Mouse (Mus musculus): ENCODE results near the gene Pik3r2. TPM values are rescaled to one million over a fixed set of nuclear protein-coding genes. Genes with fewer than 3 reads are reported as not detected.

The Pik3r2 gene
- total and polyA plus RNA-seq, 2 experiments from 2014 or later, result 102 to 159 TPM

DNA sequence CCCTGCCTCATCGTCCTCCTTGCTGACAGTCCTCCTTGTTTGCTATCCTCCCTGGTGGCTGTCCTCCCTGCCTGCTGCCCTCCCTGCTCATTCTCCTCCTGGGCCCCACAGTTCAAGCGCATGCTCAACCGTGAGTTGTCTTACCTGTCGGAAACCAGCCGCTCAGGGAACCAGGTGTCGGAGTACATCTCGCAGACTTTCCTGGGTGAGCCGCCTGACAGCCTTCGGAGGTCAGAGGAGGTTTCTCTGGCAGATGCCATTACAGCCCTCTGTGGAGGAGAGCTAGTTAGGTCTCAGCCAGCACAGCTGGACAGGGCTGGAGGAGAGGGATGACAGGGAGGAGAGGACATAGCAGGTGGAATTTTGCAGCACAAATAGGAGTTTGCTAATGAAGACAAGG, 29.8 kb downstream of the Pik3r2 start:
- no peak for TF ChIP-seq CTCF (IDR thresholded peaks at IDR 0.05)
- 82% methylated on average over 9 of the region's 9 CpGs for WGBS
- Histone ChIP-seq H3K9ac (replicated peaks; ENCODE audit: low read length, poor library complexity, severe bottlenecking) (no peak overlapping the region), H3K27me3 (ENCODE audit: insufficient read depth, low read length) (peaks cover 45% of the 10 kb centered on the region), H3K4me3 (ENCODE audit: low read depth, low read length) (no peak overlapping the region), H3K4me1 (ENCODE audit: insufficient read depth, low read length) (peaks cover 4% of the 10 kb centered on the region; the same call in 1 of the 2 replicates), H3K9me3 (ENCODE audit: low read length) (no peaks in the 10 kb centered on the region), H3K4me2 (ENCODE audit: low read depth, low read length, poor library complexity, severe bottlenecking) (no peak overlapping the region), H3K27ac (ENCODE audit: low read depth, low read length) (no peak overlapping the region), H3K36me3 (ENCODE audit: insufficient read depth, low read length) (no peaks in the 10 kb centered on the region)
- DNase-seq (ENCODE audit: low spot score) (no peak), ATAC-seq (ENCODE audit: low FRiP score) (no peak)

DNA sequence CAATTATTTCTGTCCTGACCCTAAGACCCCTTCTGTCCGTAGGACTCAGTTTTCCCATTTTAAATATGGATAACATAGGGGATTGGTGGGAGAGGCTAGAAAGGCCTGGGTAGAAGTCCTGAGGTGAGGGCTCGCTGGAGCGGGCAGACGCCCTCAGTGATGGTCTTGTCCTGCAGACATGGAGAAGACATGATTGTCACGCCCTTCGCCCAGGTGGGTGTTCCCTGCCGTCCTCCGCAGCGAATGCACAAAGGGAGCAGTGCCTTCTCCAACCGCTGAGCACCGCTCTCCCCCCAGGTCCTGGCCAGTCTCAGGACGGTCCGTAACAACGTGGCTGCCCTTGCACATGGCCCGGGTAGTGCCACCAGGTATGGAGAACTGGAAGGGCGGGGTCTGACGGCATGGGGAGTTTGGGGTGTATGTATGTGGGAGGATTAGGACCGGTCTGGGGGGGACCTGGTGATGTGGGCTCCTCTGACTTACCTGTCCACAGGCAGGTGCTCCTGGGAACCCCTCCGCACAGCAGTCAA, 30.8 kb downstream of the Pik3r2 start:
- H3K9ac ChIP-seq (replicated peaks; ENCODE audit: low read length, poor library complexity, severe bottlenecking), result no peak overlapping the region
- no peak for ATAC-seq (ENCODE audit: low FRiP score)
- WGBS, result 62% methylated on average over 19 of the region's 19 CpGs
- H3K27ac ChIP-seq (ENCODE audit: low read depth, low read length), result no peak overlapping the region
- peaks cover 45% of the 10 kb centered on the region for H3K27me3 ChIP-seq (ENCODE audit: insufficient read depth, low read length)
- H3K4me2 ChIP-seq (ENCODE audit: low read depth, low read length, poor library complexity, severe bottlenecking), result no peak overlapping the region
- H3K36me3 ChIP-seq (ENCODE audit: insufficient read depth, low read length), result no peaks in the 10 kb centered on the region
- no peak for TF ChIP-seq CTCF (IDR thresholded peaks at IDR 0.05)
- peaks cover 4% of the 10 kb centered on the region; the same call in 1 of the 2 replicates for H3K4me1 ChIP-seq (ENCODE audit: insufficient read depth, low read length)
- H3K4me3 ChIP-seq (ENCODE audit: low read depth, low read length), result no peak overlapping the region
- DNase-seq (ENCODE audit: low spot score), result no peak
- H3K9me3 ChIP-seq (ENCODE audit: low read length), result no peaks in the 10 kb centered on the region

DNA sequence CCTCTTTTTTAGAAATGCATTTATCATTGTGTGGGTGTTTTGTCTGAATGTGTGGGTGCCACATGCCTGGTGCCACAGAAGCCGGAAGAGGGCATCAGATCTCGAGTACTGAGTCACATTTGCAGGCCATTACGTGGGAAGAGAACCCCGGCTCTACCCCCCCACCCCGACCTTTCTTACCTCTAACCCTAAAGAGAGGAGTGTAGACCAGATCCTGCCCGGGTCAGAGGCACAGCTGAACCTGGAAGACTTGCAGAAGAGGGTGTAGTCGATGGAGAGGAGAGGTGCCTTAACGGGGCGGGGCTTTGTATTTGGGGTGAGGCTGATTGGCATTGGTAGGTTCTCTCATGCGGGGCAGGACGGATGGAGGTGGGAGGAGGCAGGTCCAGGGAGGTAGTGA, 31.7 kb downstream of the Pik3r2 start:
- TF ChIP-seq CTCF (IDR thresholded peaks at IDR 0.05), result no peak
- WGBS, result 60% methylated on average over 11 of the region's 11 CpGs
- peaks cover 43% of the 10 kb centered on the region for H3K27me3 ChIP-seq (ENCODE audit: insufficient read depth, low read length)
- no peak overlapping the region for H3K4me3 ChIP-seq (ENCODE audit: low read depth, low read length)
- no peak overlapping the region for H3K4me2 ChIP-seq (ENCODE audit: low read depth, low read length, poor library complexity, severe bottlenecking)
- ATAC-seq (ENCODE audit: low FRiP score), result no peak
- no peak overlapping the region for H3K27ac ChIP-seq (ENCODE audit: low read depth, low read length)
- DNase-seq (ENCODE audit: low spot score), result no peak
- no peaks in the 10 kb centered on the region for H3K36me3 ChIP-seq (ENCODE audit: insufficient read depth, low read length)
- H3K4me1 ChIP-seq (ENCODE audit: insufficient read depth, low read length), result peaks cover 4% of the 10 kb centered on the region; the same call in 1 of the 2 replicates
- no peak overlapping the region for H3K9ac ChIP-seq (replicated peaks; ENCODE audit: low read length, poor library complexity, severe bottlenecking)
- no peaks in the 10 kb centered on the region for H3K9me3 ChIP-seq (ENCODE audit: low read length)

DNA sequence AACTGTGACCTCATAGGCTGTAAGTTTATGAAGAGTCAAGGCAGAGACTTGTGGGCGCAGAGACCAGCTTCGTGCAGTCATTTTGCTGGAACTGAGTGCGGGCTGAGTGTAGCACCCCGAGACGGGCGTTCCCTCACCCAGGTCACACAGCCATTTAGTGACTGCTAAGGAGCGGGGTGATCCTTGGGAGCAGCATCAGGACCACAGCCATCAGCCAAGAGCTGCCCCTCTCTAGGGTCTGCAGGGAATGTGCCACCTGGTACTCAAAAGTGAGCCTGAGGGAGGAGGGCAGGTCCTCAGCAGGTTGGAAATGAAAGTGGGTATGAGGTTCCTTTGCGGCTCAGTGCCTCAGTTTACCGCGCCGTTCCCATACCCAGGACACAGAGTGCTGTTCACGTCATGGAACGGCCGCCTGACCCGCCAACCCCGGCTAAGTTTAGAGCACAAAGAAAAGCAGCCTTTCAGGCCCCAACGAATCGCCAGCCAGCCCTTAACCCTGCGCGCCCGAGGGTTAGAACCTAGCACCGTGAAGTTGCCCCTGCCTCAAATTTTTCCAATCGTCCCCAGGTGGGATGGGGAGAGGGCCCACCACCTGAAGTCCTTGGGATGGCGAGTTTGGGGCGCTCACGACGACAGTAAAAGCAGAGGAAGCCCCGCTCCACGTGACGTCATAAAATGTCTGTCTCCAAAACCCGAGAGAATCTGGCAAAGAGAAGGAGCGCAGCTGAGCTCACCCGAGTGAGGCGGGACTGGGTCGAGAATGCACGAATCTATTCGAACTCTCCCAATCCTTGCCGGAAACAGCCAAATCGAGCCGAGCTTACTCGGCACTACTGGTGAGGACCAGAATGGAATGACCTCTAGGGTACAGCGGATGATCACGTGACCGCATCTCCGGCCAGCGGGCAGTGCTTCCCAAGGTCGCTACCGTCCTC, 32.6 kb downstream of the Pik3r2 start:
- DNase-seq (ENCODE audit: low spot score) (peak; percentile 59), ATAC-seq (ENCODE audit: low FRiP score) (peak; percentile 40)
- Histone ChIP-seq H3K4me3 (ENCODE audit: low read depth, low read length) (peak overlapping the region; percentile 31), H3K36me3 (ENCODE audit: insufficient read depth, low read length) (no peaks in the 10 kb centered on the region), H3K9ac (replicated peaks; ENCODE audit: low read length, poor library complexity, severe bottlenecking) (0 out of 2 replicates have a peak overlapping the region, but pooled peaks have one; percentile 3), H3K4me1 (ENCODE audit: insufficient read depth, low read length) (peaks cover 4% of the 10 kb centered on the region; the same call in 1 of the 2 replicates), H3K27me3 (ENCODE audit: insufficient read depth, low read length) (peaks cover 41% of the 10 kb centered on the region), H3K4me2 (ENCODE audit: low read depth, low read length, poor library complexity, severe bottlenecking) (peak overlapping the region; percentile 49), H3K27ac (ENCODE audit: low read depth, low read length) (no peak overlapping the region), H3K9me3 (ENCODE audit: low read length) (no peaks in the 10 kb centered on the region)
- no peak for TF ChIP-seq CTCF (IDR thresholded peaks at IDR 0.05)
- WGBS, result 3% methylated on average over 48 of the region's 48 CpGs

DNA sequence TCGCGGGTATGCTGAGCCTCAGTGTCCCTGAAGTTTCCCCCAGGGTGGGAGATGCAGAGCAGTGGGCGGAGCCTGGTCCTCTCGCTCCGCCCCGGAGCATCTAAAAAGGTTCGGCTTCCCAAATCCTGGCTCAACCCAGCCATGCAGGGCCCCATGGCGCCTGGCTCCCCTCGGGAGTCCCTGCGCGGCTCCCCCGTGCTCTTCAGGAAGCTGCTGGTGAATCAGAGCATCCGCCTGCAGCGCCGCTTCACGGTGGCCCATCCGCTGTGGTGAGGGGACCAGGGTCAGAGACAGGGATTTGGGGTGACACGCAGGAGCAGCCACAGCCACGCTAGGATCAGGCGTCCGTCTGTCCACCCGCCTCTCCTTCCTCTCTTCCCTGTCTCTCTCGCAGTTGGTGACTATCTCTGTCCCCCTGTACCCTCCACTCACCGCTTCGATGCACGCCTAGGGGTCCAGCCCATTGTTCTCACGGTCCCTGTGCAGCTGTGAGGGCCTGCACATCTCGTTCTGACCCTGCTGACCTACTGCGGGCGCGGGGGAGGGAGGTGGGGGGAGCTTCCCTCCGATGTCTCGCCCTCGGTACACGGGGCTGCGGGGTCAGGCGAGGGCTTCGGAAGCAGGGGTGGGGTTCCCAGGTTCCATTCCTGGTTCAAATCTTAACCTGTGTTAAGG, 33.4 kb downstream of the Pik3r2 start:
- Histone ChIP-seq H3K4me1 (ENCODE audit: insufficient read depth, low read length) (peaks cover 4% of the 10 kb centered on the region; the same call in 1 of the 2 replicates), H3K9ac (replicated peaks; ENCODE audit: low read length, poor library complexity, severe bottlenecking) (0 out of 2 replicates have a peak overlapping the region, but pooled peaks have one; percentile 0), H3K4me3 (ENCODE audit: low read depth, low read length) (peak overlapping the region; percentile 31; the same call in 1 of the 2 replicates), H3K9me3 (ENCODE audit: low read length) (no peaks in the 10 kb centered on the region), H3K4me2 (ENCODE audit: low read depth, low read length, poor library complexity, severe bottlenecking) (peak overlapping the region; percentile 49), H3K27ac (ENCODE audit: low read depth, low read length) (no peak overlapping the region), H3K27me3 (ENCODE audit: insufficient read depth, low read length) (peaks cover 41% of the 10 kb centered on the region), H3K36me3 (ENCODE audit: insufficient read depth, low read length) (no peaks in the 10 kb centered on the region)
- 3% methylated on average over 34 of the region's 38 CpGs for WGBS
- no peak for TF ChIP-seq CTCF (IDR thresholded peaks at IDR 0.05)
- peak; percentile 18; the same call in 1 of the 2 replicates for ATAC-seq (ENCODE audit: low FRiP score)
- no peak for DNase-seq (ENCODE audit: low spot score)

Data from midbrain, postnatal 0 days (tissue).